Mouse (Mus musculus) G1E-ER4 (cell line): ENCODE data around the gene Tsc22d3. TPM values are rescaled to one million over a fixed set of nuclear protein-coding genes. Genes with fewer than 3 reads are reported as not detected.

Experiments
- GATA1 ChIP-seq: IDR thresholded peaks from one replicate; pipeline ENCODE4 v1.8.0; 2012; ENCODE audit warnings: low read length, inconsistent platforms
- polyA plus RNA-seq: library from polyadenylated mRNA; stranded (reverse); fragments of >175 nt; gene quantifications from 2 replicates; pipeline ENCODE4 v1.2.3, GENCODE M21; 2012

Gene Tsc22d3
- polyA plus RNA-seq, 1 experiment = 29.9 TPM

GRCm38 (mm10) chrX:140575636-140576035 lies 24.8 kb downstream of the Tsc22d3 start:
- no peak for TF ChIP-seq GATA1

GRCm38 (mm10) chrX:140575200-140575599 lies 25.3 kb downstream of the Tsc22d3 start:
- TF ChIP-seq GATA1 = no peak

GRCm38 (mm10) chrX:140572702-140573338 lies 27.6 kb downstream of the Tsc22d3 start:
- TF ChIP-seq GATA1 = no peak

GRCm38 (mm10) chrX:140569595-140569994 lies 30.9 kb downstream of the Tsc22d3 start:
- no peak for TF ChIP-seq GATA1

- no peak for TF ChIP-seq GATA1
Observed at GRCm38 (mm10) chrX:140567711-140568407, 32.6 kb downstream of the Tsc22d3 start.

GRCm38 (mm10) chrX:140565759-140566158 lies 34.7 kb downstream of the Tsc22d3 start:
- TF ChIP-seq GATA1 = no peak

GRCm38 (mm10) chrX:140565212-140565611 lies 35.2 kb downstream of the Tsc22d3 start:
- TF ChIP-seq GATA1 = no peak

- TF ChIP-seq GATA1 = no peak
Observed at GRCm38 (mm10) chrX:140564777-140565176, 35.7 kb downstream of the Tsc22d3 start.

GRCm38 (mm10) chrX:140558176-140558844 lies 42.1 kb downstream of the Tsc22d3 start:
- no peak for TF ChIP-seq GATA1

GRCm38 (mm10) chrX:140555965-140556364 lies 44.5 kb downstream of the Tsc22d3 start:
- no peak for TF ChIP-seq GATA1

GRCm38 (mm10) chrX:140555423-140555822 lies 45.0 kb downstream of the Tsc22d3 start:
- TF ChIP-seq GATA1 = no peak

GRCm38 (mm10) chrX:140547660-140548419 lies 52.6 kb downstream of the Tsc22d3 start:
- no peak for TF ChIP-seq GATA1

GRCm38 (mm10) chrX:140544737-140545136 lies 55.7 kb downstream of the Tsc22d3 start:
- no peak for TF ChIP-seq GATA1

GRCm38 (mm10) chrX:140542938-140543673 lies 57.4 kb downstream of the Tsc22d3 start:
- no peak for TF ChIP-seq GATA1

- no peak for TF ChIP-seq GATA1
Observed at GRCm38 (mm10) chrX:140542474-140542845, 58.0 kb downstream of the Tsc22d3 start.
